Mouse (Mus musculus) embryonic fibroblast, embryonic 13.5 days (primary cell): Measurements from ENCODE around the gene Sec23a. TPM values are rescaled to one million over a fixed set of nuclear protein-coding genes. Genes with fewer than 3 reads are reported as not detected.
A peak's percentile ranks its signal among the peaks of the same experiment; 100 is the strongest.

Experiments used
- H3K27ac ChIP-seq: 2 replicates; pipeline ENCODE4 v1.5.1; 2012; ENCODE audit warnings: low read length, control low read depth, inconsistent platforms; ENCODE audit not compliant: insufficient read depth
- H3K4me1 ChIP-seq: 2 replicates; pipeline ENCODE4 v1.6.1; 2011; ENCODE audit warnings: low read length; ENCODE audit not compliant: control insufficient read depth, insufficient read depth
- H3K4me3 ChIP-seq: 2 replicates; pipeline ENCODE4 v1.5.1; 2011; ENCODE audit warnings: mild to moderate bottlenecking, control low read depth, low read length; ENCODE audit not compliant: insufficient read depth
- CTCF ChIP-seq: IDR thresholded peaks from 2 replicates; pipeline ENCODE4 v1.5.1; 2011; ENCODE audit warnings: mild to moderate bottlenecking, control low read depth, low read length, moderate library complexity, borderline replicate concordance; ENCODE audit not compliant: insufficient read depth
- POLR2A ChIP-seq: IDR thresholded peaks from 2 replicates; pipeline ENCODE4 v1.6.1; 2011; ENCODE audit warnings: low read depth, mild to moderate bottlenecking, control low read depth, low read length, moderate library complexity
- polyA plus RNA-seq: library from polyadenylated mRNA; stranded (reverse); fragments of >200 nt; gene quantifications from 2 replicates; pipeline ENCODE4 v1.2.4, GENCODE M21; 2011; ENCODE audit warnings: low read depth; ENCODE audit not compliant: missing spikeins, insufficient read length

The Sec23a gene
- polyA plus RNA-seq, 1 experiment, result 165 TPM

DNA sequence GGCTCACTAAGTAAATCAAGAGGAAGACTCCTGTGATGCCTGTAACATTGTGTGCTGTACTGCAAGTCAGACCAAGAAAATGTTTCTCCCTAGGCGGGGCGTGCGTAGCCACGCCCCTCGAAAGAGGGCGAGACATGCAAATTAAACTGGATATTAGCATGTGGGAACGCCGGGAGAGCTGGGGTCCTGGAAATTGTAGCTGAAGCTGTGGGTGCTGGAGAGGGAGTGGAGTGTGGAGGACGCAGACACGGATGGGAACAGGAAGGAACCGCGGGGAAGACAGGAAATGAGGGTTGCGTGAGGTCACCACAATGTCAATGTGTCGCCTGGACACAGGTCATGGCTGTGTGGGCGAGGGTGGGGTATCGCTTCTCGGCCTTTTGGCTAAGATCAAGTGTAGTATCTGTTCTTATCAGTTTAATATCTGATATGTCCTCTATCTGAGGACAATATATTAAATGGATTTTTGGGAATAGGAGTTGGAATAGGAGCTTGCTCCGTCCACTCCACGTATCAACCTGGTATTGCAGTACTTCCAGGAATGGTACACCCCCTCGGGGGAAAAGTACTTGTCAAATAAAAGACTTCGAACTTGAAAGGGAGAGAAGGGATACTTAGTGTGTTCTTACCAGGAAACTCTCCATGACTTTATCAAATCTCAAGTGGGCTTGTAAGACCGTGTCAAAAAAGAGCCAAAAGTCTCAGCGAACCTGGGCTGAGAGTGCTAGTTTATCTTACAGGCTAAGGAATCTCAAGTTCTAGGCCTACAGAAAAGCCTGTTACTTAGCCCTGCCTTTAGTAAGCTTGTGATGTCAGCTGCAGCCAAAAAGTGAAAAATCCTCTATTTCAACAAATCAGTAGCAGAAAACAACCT, 28.4 kb upstream of the Sec23a start:
- peak overlapping the region; percentile 79 for H3K27ac ChIP-seq
- no peaks in the 10 kb centered on the region for H3K4me1 ChIP-seq
- no peak for TF ChIP-seq CTCF
- TF ChIP-seq POLR2A, result peak; percentile 83
- no peak overlapping the region for H3K4me3 ChIP-seq

- H3K4me1 ChIP-seq, result no peaks in the 10 kb centered on the region
- peak overlapping the region; percentile 79; the same call in 1 of the 2 replicates for H3K27ac ChIP-seq
- no peak for TF ChIP-seq POLR2A
- no peak for TF ChIP-seq CTCF
- H3K4me3 ChIP-seq, result no peak overlapping the region
These were observed 27.5 kb upstream of the Sec23a start for GRCm38 (mm10) chr12:59039162-59039970.

DNA sequence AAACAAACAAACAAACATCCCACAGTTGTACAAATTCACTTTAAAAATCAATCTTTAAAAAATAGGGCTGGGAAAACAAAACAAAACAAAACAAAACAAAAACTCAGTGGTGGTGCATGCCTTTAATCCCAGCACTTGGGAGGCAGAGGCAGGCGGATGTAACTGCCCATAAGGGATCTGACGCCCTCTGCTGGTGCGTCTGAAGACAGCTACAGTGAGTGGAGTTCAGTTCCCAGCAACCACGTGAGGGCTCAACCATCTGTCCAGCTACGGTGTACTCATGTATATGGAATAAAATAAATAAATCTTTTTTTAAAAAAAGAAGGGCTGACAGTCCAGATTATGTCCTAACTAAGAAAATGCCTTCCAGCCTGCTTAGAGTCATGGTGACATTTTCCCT, 20.3 kb upstream of the Sec23a start:
- Histone ChIP-seq H3K4me1 (no peaks in the 10 kb centered on the region), H3K4me3 (no peak overlapping the region), H3K27ac (no peak overlapping the region)
- TF ChIP-seq POLR2A (no peak), CTCF (no peak)

DNA sequence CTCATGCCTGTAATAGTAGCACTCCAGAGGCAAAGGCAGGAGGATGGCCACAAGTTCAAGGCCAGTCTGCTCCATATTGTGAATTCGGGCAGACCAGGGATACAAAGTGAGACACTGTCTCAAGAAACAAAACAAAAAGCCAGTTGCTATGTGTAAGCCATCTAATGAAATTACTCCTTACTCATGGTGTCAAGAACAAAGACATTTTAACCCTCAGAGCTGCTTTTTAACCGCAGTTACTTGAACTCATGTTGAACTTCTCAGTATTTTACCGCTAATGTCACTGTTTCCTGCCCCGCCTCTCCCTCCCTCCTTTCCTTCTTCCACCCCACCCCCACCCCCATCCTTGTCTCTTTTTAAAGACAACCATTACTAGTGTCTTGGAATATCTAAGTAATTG, 9.5 kb upstream of the Sec23a start:
- H3K27ac ChIP-seq, result no peak overlapping the region
- no peak overlapping the region for H3K4me3 ChIP-seq
- TF ChIP-seq CTCF, result no peak
- no peak for TF ChIP-seq POLR2A
- no peaks in the 10 kb centered on the region for H3K4me1 ChIP-seq

DNA sequence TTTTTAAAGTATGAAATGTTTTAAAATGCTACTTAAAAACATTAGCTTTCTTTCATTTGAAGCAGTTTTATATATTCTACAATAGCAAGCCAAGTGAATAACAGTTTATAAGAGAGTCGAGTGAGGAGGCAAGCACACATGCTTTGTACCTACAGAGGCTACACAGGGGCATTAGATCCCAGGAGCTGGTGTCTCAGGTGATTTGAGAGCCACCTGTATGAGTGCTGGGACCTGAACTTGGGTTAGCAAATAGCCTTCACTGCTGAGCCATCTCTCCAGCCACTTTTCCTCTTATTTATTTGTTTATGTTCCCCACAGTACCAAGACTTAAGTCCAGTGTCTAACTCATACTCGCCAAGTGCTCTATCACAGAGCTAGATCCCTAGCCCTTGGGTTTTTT, 8.1 kb upstream of the Sec23a start:
- TF ChIP-seq POLR2A (no peak), CTCF (no peak)
- H3K27ac ChIP-seq, result no peak overlapping the region
- no peaks in the 10 kb centered on the region for H3K4me1 ChIP-seq
- H3K4me3 ChIP-seq, result no peak overlapping the region

DNA sequence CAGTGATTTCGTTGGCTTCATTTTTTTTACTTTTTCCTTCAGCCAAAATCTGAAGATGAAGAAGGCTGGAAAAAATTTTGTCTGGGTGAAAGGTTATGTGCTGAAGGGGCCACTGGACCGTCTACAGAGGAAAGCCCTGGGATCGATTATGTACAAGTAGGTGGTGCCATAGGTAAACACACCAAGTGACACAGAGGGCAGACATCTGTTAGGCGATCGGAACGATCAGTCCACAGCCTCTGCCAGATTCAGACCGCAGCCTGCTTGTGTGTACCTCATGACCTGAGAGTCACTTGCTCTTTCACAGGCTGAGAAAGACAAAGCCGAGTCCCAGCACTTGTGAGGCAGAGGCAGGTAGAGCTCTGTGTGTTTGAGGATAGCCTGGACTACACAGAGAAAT, 6.2 kb upstream of the Sec23a start:
- no peak overlapping the region for H3K27ac ChIP-seq
- H3K4me1 ChIP-seq, result no peaks in the 10 kb centered on the region
- no peak overlapping the region for H3K4me3 ChIP-seq
- no peak for TF ChIP-seq CTCF
- no peak for TF ChIP-seq POLR2A

GRCm38 (mm10) chr12:59013234-59013633, 1.4 kb upstream of the Sec23a start, which contains the start of gene Gemin2:
Gene Gemin2, plus strand, starts transcription at chr12:59013393.
- TF ChIP-seq CTCF (no peak), POLR2A (peak; percentile 96)
- Histone ChIP-seq H3K27ac (peak within 1 kb of the TSS; percentile 92), H3K4me1 (peaks cover 8% of the 10 kb centered on the region; the same call in 1 of the 2 replicates), H3K4me3 (peak within 1 kb of the TSS; percentile 88)

DNA sequence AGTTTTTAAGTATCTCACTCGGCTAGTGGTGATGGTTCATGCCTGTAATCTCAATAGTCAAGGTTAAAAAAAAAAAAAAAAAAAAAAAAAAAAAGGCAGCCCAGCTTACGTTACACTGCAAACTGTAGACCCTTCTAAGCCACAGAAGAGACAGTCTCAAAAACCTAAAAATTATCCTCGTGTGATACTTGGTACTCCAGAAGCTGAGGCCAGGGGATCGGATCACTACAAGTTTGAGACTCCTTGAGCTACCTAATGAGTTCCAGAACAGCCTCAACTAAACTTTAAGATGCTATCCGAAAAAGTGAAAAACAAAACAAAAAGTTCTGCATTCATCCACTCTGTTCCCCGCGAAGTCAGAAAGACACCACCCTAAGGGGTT, 884 bp upstream of the Sec23a start:
- peak; percentile 27; the same call in 1 of the 2 replicates for TF ChIP-seq POLR2A
- no peak for TF ChIP-seq CTCF
- peak overlapping the region; percentile 92 for H3K27ac ChIP-seq
- peaks cover 8% of the 10 kb centered on the region; the same call in 1 of the 2 replicates for H3K4me1 ChIP-seq
- H3K4me3 ChIP-seq, result peak overlapping the region; percentile 88

- Histone ChIP-seq H3K4me1 (peaks cover 8% of the 10 kb centered on the region; the same call in 1 of the 2 replicates), H3K4me3 (peak overlapping the region; percentile 75), H3K27ac (peak overlapping the region; percentile 77)
- TF ChIP-seq POLR2A (no peak), CTCF (no peak)
These were observed 458 bp downstream of the Sec23a start for GRCm38 (mm10) chr12:59011275-59011843.

DNA sequence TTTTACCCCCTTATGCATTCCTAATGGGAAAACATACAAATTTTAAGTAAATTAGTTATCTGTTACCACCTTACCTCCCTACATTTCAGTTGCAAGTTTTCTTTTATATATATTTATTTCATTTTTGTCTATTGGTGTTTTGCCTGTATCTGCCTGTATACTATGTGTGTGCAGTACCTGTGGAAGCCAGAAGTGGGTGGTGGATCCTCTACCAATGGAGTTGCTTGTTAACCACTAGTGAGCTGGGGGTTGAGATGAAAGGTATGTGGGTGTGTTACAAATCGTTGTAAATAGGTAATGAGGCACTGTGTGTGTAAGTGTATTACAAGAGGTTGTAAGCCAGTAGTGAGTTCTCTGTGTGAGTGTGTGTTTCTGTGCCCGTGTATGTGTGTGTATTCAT, 1.3 kb downstream of the Sec23a start:
- peak overlapping the region; percentile 75 for H3K4me3 ChIP-seq
- H3K4me1 ChIP-seq, result peaks cover 8% of the 10 kb centered on the region; the same call in 1 of the 2 replicates
- no peak for TF ChIP-seq CTCF
- no peak for TF ChIP-seq POLR2A
- no peak overlapping the region for H3K27ac ChIP-seq
